Mouse (Mus musculus): Measurements from ENCODE around the gene Krtap28-10. TPM values are rescaled to one million over a fixed set of nuclear protein-coding genes. Genes with fewer than 3 reads are reported as not detected.

Krtap28-10 gene
- polyA plus RNA-seq, 1 experiment from 2014 or later = not detected

- Histone ChIP-seq H3K4me1 (no peaks in the 10 kb centered on the region), H3K9me3 (replicated peaks) (no peaks in the 10 kb centered on the region), H3K4me2 (replicated peaks) (no peak within 1 kb of the TSS), H3K4me3 (no peak within 1 kb of the TSS), H3K27me3 (no peaks in the 10 kb centered on the region), H3K36me3 (no peaks in the 10 kb centered on the region), H3K27ac (no peak within 1 kb of the TSS), H3K9ac (no peak within 1 kb of the TSS)
- ATAC-seq (ENCODE audit: low FRiP score) = no peak
- 84% methylated on average over 5 of the region's 5 CpGs for whole genome bisulfite sequencing
These were observed 2.7 kb upstream of the Krtap28-10 start, which contains the start of gene Gm47969 for GRCm38 (mm10) chr1:83044882-83045427. TSS of gene Gm47969 (plus strand) at chr1:83044932.

- ATAC-seq (ENCODE audit: low FRiP score) = no peak
- Histone ChIP-seq H3K4me2 (replicated peaks) (no peak overlapping the region), H3K27ac (no peak overlapping the region), H3K9me3 (replicated peaks) (no peaks in the 10 kb centered on the region), H3K9ac (no peak overlapping the region), H3K4me1 (peaks cover 5% of the 10 kb centered on the region; the same call in 1 of the 2 replicates), H3K36me3 (no peaks in the 10 kb centered on the region), H3K27me3 (no peaks in the 10 kb centered on the region), H3K4me3 (no peak overlapping the region)
- WGBS = 76% methylated on average over 4 of the region's 4 CpGs
These were observed 3.2 kb downstream of the Krtap28-10 start for GRCm38 (mm10) chr1:83039080-83039479.

GRCm38 (mm10) chr1:83038109-83038672 lies 4.1 kb downstream of the Krtap28-10 start, which contains the start of gene Slc19a3:
TSS of gene Slc19a3 (minus strand) at chr1:83038448.
- Histone ChIP-seq H3K27me3 (no peaks in the 10 kb centered on the region), H3K4me3 (peak within 1 kb of the TSS; percentile 47), H3K9me3 (replicated peaks) (no peaks in the 10 kb centered on the region), H3K4me2 (replicated peaks) (peak within 1 kb of the TSS; percentile 69), H3K4me1 (peaks cover 5% of the 10 kb centered on the region; the same call in 1 of the 2 replicates), H3K9ac (peak within 1 kb of the TSS; percentile 55), H3K27ac (no peak within 1 kb of the TSS), H3K36me3 (no peaks in the 10 kb centered on the region)
- peak; percentile 90 for ATAC-seq (ENCODE audit: low FRiP score)
- 1% methylated on average over 25 of the region's 25 CpGs for WGBS

- Histone ChIP-seq H3K27ac (no peak overlapping the region), H3K4me2 (replicated peaks) (no peak overlapping the region), H3K9ac (no peak overlapping the region), H3K27me3 (no peaks in the 10 kb centered on the region), H3K36me3 (no peaks in the 10 kb centered on the region), H3K9me3 (replicated peaks) (no peaks in the 10 kb centered on the region), H3K4me3 (no peak overlapping the region), H3K4me1 (peaks cover 5% of the 10 kb centered on the region; the same call in 1 of the 2 replicates)
- no peak for ATAC-seq (ENCODE audit: low FRiP score)
- 67% methylated on average over 11 of the region's 11 CpGs for WGBS
These were observed 5.2 kb downstream of the Krtap28-10 start for GRCm38 (mm10) chr1:83036892-83037667.

GRCm38 (mm10) chr1:83034509-83034908 lies 7.8 kb downstream of the Krtap28-10 start:
- no peaks in the 10 kb centered on the region for H3K27me3 ChIP-seq
- H3K4me2 ChIP-seq (replicated peaks) = no peak overlapping the region
- no peak overlapping the region for H3K4me3 ChIP-seq
- H3K9me3 ChIP-seq (replicated peaks) = no peaks in the 10 kb centered on the region
- 77% methylated on average over 5 of the region's 5 CpGs for WGBS
- ATAC-seq (ENCODE audit: low FRiP score) = no peak
- H3K27ac ChIP-seq = no peak overlapping the region
- H3K36me3 ChIP-seq = no peaks in the 10 kb centered on the region
- no peak overlapping the region for H3K9ac ChIP-seq
- peaks cover 5% of the 10 kb centered on the region; the same call in 1 of the 2 replicates for H3K4me1 ChIP-seq

GRCm38 (mm10) chr1:83032508-83032907 lies 9.8 kb downstream of the Krtap28-10 start:
- Histone ChIP-seq H3K27ac (no peak overlapping the region), H3K4me3 (no peak overlapping the region), H3K9me3 (replicated peaks) (no peaks in the 10 kb centered on the region), H3K36me3 (no peaks in the 10 kb centered on the region), H3K4me1 (no peaks in the 10 kb centered on the region), H3K27me3 (no peaks in the 10 kb centered on the region), H3K4me2 (replicated peaks) (no peak overlapping the region), H3K9ac (no peak overlapping the region)
- ATAC-seq (ENCODE audit: low FRiP score) = no peak
- 90% methylated on average over 6 of the region's 6 CpGs for WGBS

GRCm38 (mm10) chr1:83031950-83032349 lies 10.3 kb downstream of the Krtap28-10 start:
- ATAC-seq (ENCODE audit: low FRiP score) = no peak
- Histone ChIP-seq H3K4me2 (replicated peaks) (no peak overlapping the region), H3K36me3 (no peaks in the 10 kb centered on the region), H3K27me3 (no peaks in the 10 kb centered on the region), H3K9me3 (replicated peaks) (no peaks in the 10 kb centered on the region), H3K4me3 (no peak overlapping the region), H3K4me1 (no peaks in the 10 kb centered on the region), H3K27ac (no peak overlapping the region), H3K9ac (no peak overlapping the region)
- WGBS = 64% methylated on average over 1 of the region's 1 CpGs

GRCm38 (mm10) chr1:83016556-83016955 lies 25.7 kb downstream of the Krtap28-10 start:
- H3K9ac ChIP-seq = no peak overlapping the region
- whole genome bisulfite sequencing = 80% methylated on average over 1 of the region's 1 CpGs

GRCm38 (mm10) chr1:83015329-83015879 lies 26.9 kb downstream of the Krtap28-10 start:
- Histone ChIP-seq H3K9me3 (replicated peaks) (no peaks in the 10 kb centered on the region), H3K9ac (no peak overlapping the region), H3K27me3 (no peaks in the 10 kb centered on the region), H3K4me3 (no peak overlapping the region), H3K4me1 (no peaks in the 10 kb centered on the region), H3K4me2 (replicated peaks) (no peak overlapping the region), H3K27ac (no peak overlapping the region), H3K36me3 (no peaks in the 10 kb centered on the region)
- WGBS = 77% methylated on average over 10 of the region's 10 CpGs
- ATAC-seq (ENCODE audit: low FRiP score) = no peak

More at GRCm38 (mm10) chr1:83016556-83016955, 25.7 kb downstream of the Krtap28-10 start:
- no peaks in the 10 kb centered on the region for H3K9me3 ChIP-seq (replicated peaks)
- H3K4me3 ChIP-seq = no peak overlapping the region
- no peak overlapping the region for H3K4me2 ChIP-seq (replicated peaks)
- ATAC-seq (ENCODE audit: low FRiP score) = no peak
- no peaks in the 10 kb centered on the region for H3K27me3 ChIP-seq
- H3K36me3 ChIP-seq = no peaks in the 10 kb centered on the region
- H3K4me1 ChIP-seq = no peaks in the 10 kb centered on the region
- no peak overlapping the region for H3K27ac ChIP-seq

- H3K36me3 ChIP-seq = no peaks in the 10 kb centered on the region
- H3K27ac ChIP-seq = no peak overlapping the region
- no peaks in the 10 kb centered on the region for H3K27me3 ChIP-seq
- no peak overlapping the region for H3K9ac ChIP-seq
- ATAC-seq (ENCODE audit: low FRiP score) = no peak
- no peaks in the 10 kb centered on the region for H3K4me1 ChIP-seq
- no peak overlapping the region for H3K4me2 ChIP-seq (replicated peaks)
- H3K9me3 ChIP-seq (replicated peaks) = no peaks in the 10 kb centered on the region
- H3K4me3 ChIP-seq = no peak overlapping the region
- 96% methylated on average over 3 of the region's 3 CpGs for WGBS
These were observed 27.8 kb downstream of the Krtap28-10 start for GRCm38 (mm10) chr1:83014477-83014876.

- WGBS = 79% methylated on average over 6 of the region's 6 CpGs
These were observed 34.8 kb downstream of the Krtap28-10 start for GRCm38 (mm10) chr1:83007471-83007870.

More at GRCm38 (mm10) chr1:83007471-83007870, 34.8 kb downstream of the Krtap28-10 start:
- Histone ChIP-seq H3K4me1 (no peaks in the 10 kb centered on the region), H3K9me3 (replicated peaks) (no peaks in the 10 kb centered on the region), H3K9ac (no peak overlapping the region), H3K27ac (no peak overlapping the region), H3K36me3 (no peaks in the 10 kb centered on the region), H3K27me3 (no peaks in the 10 kb centered on the region), H3K4me3 (no peak overlapping the region), H3K4me2 (replicated peaks) (no peak overlapping the region)
- ATAC-seq (ENCODE audit: low FRiP score) = no peak

Measured in hindbrain, embryonic 12.5 days (tissue).